Mouse (Mus musculus) C2C12 (cell line): ENCODE measurements around the gene Klk15.

Experiments used
- CTCF ChIP-seq: IDR thresholded peaks from one replicate; pipeline ENCODE4 v1.5.1; 2011; ENCODE audit not compliant: control insufficient read depth, insufficient read depth, insufficient read length
- FOSL1 ChIP-seq: IDR thresholded peaks from one replicate; pipeline ENCODE4 v1.8.0; 2011; ENCODE audit warnings: mild to moderate bottlenecking, low read length; ENCODE audit not compliant: poor library complexity, insufficient read depth, severe bottlenecking
- MAX ChIP-seq: IDR thresholded peaks from one replicate; pipeline ENCODE4 v1.6.1; 2011; ENCODE audit warnings: mild to moderate bottlenecking, control low read depth
- USF1 ChIP-seq: IDR thresholded peaks from one replicate; pipeline ENCODE4 v1.6.1; 2011; ENCODE audit warnings: low read depth, mild to moderate bottlenecking, control low read depth, moderate library complexity

- TF ChIP-seq MAX = no peak
- no peak for TF ChIP-seq CTCF
- no peak for TF ChIP-seq FOSL1
- no peak for TF ChIP-seq USF1
Observed at GRCm38 (mm10) chr7:43944727-43945264, 11.3 kb downstream of the Klk15 start.
